Mouse (Mus musculus): ENCODE measurements around the gene Mag. TPM values are rescaled to one million over a fixed set of nuclear protein-coding genes. Genes with fewer than 3 reads are reported as not detected.

Mag gene
- polyA plus RNA-seq, 1 experiment = 0.48 TPM

DNA sequence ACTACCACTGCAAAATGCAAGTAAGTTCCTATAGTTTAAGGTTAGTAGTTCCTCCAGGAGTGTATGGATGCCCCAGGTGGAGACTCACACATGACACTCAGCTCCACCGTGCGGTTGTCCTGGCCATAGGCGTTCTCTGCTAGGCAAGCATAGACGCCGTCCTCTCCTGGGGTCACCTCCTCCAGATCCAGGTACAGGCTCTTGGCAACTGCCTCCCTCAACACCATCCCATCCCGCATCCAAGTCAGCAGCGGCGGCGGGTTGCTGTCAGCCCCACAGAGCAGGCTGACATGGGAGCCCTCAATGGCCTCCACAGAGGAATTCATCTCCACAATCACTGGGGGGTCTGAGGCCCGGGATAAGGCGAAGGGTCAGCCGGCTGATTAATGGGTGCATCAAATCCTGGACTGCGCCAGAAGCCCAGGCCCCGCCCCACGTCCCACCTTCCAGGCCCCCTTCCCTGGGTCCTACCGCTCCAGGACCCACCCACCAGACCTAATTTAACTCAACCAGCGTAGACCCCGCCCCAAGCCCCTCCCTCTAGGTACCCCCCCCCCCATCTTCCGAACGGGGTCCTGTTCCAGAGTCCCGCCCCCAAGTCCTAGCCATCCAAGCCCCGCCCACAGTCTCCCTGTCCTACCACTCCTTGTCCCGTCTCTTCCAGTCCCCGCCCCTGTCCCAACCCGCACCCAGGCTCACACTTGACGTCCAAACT is 6.2 kb downstream of the Mag start:
- H3K27me3 ChIP-seq (ENCODE audit: control insufficient read depth, insufficient read depth, low read length) = no peaks in the 10 kb centered on the region
- 2% methylated on average over 24 of the region's 26 CpGs for WGBS
- H3K4me1 ChIP-seq (ENCODE audit: control insufficient read depth, insufficient read depth, insufficient read length, low read length) = peaks cover 14% of the 10 kb centered on the region
- H3K4me3 ChIP-seq (ENCODE audit: low read depth, low read length) = peak overlapping the region; percentile 43
- no peak overlapping the region for H3K27ac ChIP-seq (ENCODE audit: insufficient read depth, low read depth, low read length)
- TF ChIP-seq POLR2A (IDR thresholded peaks at IDR 0.05; ENCODE audit: low read depth, low read length) (no peak), CTCF (IDR thresholded peaks at IDR 0.05; ENCODE audit: extremely low read depth, insufficient read length, insufficient replicate concordance, low read depth, low read length) (no peak)
- H3K36me3 ChIP-seq (ENCODE audit: control insufficient read depth, insufficient read depth, low read length) = no peaks in the 10 kb centered on the region

DNA sequence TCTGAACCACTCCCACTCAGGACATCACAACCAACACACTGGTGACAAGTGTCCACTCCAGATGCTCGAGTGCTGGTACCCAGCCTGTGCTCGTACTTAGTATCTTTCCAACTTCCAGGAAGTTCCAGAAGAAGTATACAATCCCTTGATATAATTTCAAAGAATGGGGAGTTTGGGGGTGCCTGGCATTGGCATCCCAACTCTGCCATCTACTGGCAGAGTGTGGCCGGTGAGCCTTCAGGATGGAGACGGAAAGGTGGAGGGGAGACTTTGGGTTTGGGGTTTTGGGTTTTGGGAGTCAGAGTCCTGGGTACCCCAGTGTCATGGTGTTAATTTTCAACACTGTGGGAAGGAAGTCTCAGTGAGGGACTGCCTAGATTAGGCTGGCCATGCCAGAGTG is 10.6 kb downstream of the Mag start:
- TF ChIP-seq CTCF (IDR thresholded peaks at IDR 0.05; ENCODE audit: extremely low read depth, insufficient read length, insufficient replicate concordance, low read depth, low read length) = peak; percentile 47; the same call in 1 of the 2 replicates
- TF ChIP-seq POLR2A (IDR thresholded peaks at IDR 0.05; ENCODE audit: low read depth, low read length) = no peak
- WGBS = 18% methylated on average over 4 of the region's 4 CpGs
- Histone ChIP-seq H3K27me3 (ENCODE audit: control insufficient read depth, insufficient read depth, low read length) (no peaks in the 10 kb centered on the region), H3K27ac (ENCODE audit: insufficient read depth, low read depth, low read length) (no peak overlapping the region), H3K4me3 (ENCODE audit: low read depth, low read length) (no peak overlapping the region), H3K36me3 (ENCODE audit: control insufficient read depth, insufficient read depth, low read length) (no peaks in the 10 kb centered on the region), H3K4me1 (ENCODE audit: control insufficient read depth, insufficient read depth, insufficient read length, low read length) (peaks cover 4% of the 10 kb centered on the region)

- 38% methylated on average over 3 of the region's 3 CpGs for WGBS
- H3K36me3 ChIP-seq (ENCODE audit: control insufficient read depth, insufficient read depth, low read length) = no peaks in the 10 kb centered on the region
- H3K4me3 ChIP-seq (ENCODE audit: low read depth, low read length) = no peak overlapping the region
- TF ChIP-seq CTCF (IDR thresholded peaks at IDR 0.05; ENCODE audit: extremely low read depth, insufficient read length, insufficient replicate concordance, low read depth, low read length) = no peak
- no peak for TF ChIP-seq POLR2A (IDR thresholded peaks at IDR 0.05; ENCODE audit: low read depth, low read length)
- H3K4me1 ChIP-seq (ENCODE audit: control insufficient read depth, insufficient read depth, insufficient read length, low read length) = peaks cover 8% of the 10 kb centered on the region
- no peaks in the 10 kb centered on the region for H3K27me3 ChIP-seq (ENCODE audit: control insufficient read depth, insufficient read depth, low read length)
- H3K27ac ChIP-seq (ENCODE audit: insufficient read depth, low read depth, low read length) = no peak overlapping the region
Measured at GRCm38 (mm10) chr7:30895217-30895616, 19.5 kb downstream of the Mag start.

- Histone ChIP-seq H3K27ac (ENCODE audit: insufficient read depth, low read depth, low read length) (no peak overlapping the region), H3K4me3 (ENCODE audit: low read depth, low read length) (no peak overlapping the region), H3K4me1 (ENCODE audit: control insufficient read depth, insufficient read depth, insufficient read length, low read length) (peaks cover 8% of the 10 kb centered on the region), H3K27me3 (ENCODE audit: control insufficient read depth, insufficient read depth, low read length) (no peaks in the 10 kb centered on the region), H3K36me3 (ENCODE audit: control insufficient read depth, insufficient read depth, low read length) (no peaks in the 10 kb centered on the region)
- WGBS = 40% methylated on average over 3 of the region's 3 CpGs
- TF ChIP-seq CTCF (IDR thresholded peaks at IDR 0.05; ENCODE audit: extremely low read depth, insufficient read length, insufficient replicate concordance, low read depth, low read length) (no peak), POLR2A (IDR thresholded peaks at IDR 0.05; ENCODE audit: low read depth, low read length) (no peak)
Measured at GRCm38 (mm10) chr7:30892515-30892914, 22.2 kb downstream of the Mag start.

DNA sequence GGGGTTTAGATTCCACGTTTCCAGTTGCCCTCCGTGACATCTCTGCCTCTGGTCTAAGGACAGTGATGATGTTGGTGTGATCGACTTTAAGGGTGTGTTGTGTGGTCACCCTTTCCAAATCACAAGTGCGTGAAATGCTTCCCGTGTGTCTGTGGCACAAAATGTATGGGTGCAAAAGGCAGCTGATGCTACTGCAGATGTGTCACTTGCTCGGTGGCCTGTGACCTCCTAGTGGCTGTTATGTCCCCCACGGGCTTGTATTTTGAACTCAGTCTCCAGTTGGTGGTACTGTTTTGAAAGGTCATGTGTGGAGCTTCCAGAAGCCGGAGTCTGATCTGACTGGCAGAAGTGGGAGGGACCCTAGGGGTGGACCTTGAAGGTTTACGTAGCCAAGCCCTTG is 22.9 kb downstream of the Mag start:
- Histone ChIP-seq H3K4me1 (ENCODE audit: control insufficient read depth, insufficient read depth, insufficient read length, low read length) (peaks cover 8% of the 10 kb centered on the region), H3K27ac (ENCODE audit: insufficient read depth, low read depth, low read length) (no peak overlapping the region), H3K36me3 (ENCODE audit: control insufficient read depth, insufficient read depth, low read length) (no peaks in the 10 kb centered on the region), H3K4me3 (ENCODE audit: low read depth, low read length) (no peak overlapping the region), H3K27me3 (ENCODE audit: control insufficient read depth, insufficient read depth, low read length) (no peaks in the 10 kb centered on the region)
- WGBS = 87% methylated on average over 9 of the region's 9 CpGs
- no peak for TF ChIP-seq POLR2A (IDR thresholded peaks at IDR 0.05; ENCODE audit: low read depth, low read length)
- no peak for TF ChIP-seq CTCF (IDR thresholded peaks at IDR 0.05; ENCODE audit: extremely low read depth, insufficient read length, insufficient replicate concordance, low read depth, low read length)

- peaks cover 8% of the 10 kb centered on the region for H3K4me1 ChIP-seq (ENCODE audit: control insufficient read depth, insufficient read depth, insufficient read length, low read length)
- no peak overlapping the region for H3K4me3 ChIP-seq (ENCODE audit: low read depth, low read length)
- TF ChIP-seq POLR2A (IDR thresholded peaks at IDR 0.05; ENCODE audit: low read depth, low read length) (no peak), CTCF (IDR thresholded peaks at IDR 0.05; ENCODE audit: extremely low read depth, insufficient read length, insufficient replicate concordance, low read depth, low read length) (no peak)
- 15% methylated on average over 2 of the region's 2 CpGs for WGBS
- H3K27ac ChIP-seq (ENCODE audit: insufficient read depth, low read depth, low read length) = no peak overlapping the region
- no peaks in the 10 kb centered on the region for H3K36me3 ChIP-seq (ENCODE audit: control insufficient read depth, insufficient read depth, low read length)
- no peaks in the 10 kb centered on the region for H3K27me3 ChIP-seq (ENCODE audit: control insufficient read depth, insufficient read depth, low read length)
Measured at GRCm38 (mm10) chr7:30890681-30891080, 24.0 kb downstream of the Mag start.

- TF ChIP-seq POLR2A (IDR thresholded peaks at IDR 0.05; ENCODE audit: low read depth, low read length) (no peak), CTCF (IDR thresholded peaks at IDR 0.05; ENCODE audit: extremely low read depth, insufficient read length, insufficient replicate concordance, low read depth, low read length) (no peak)
- no peaks in the 10 kb centered on the region for H3K27me3 ChIP-seq (ENCODE audit: control insufficient read depth, insufficient read depth, low read length)
- 72% methylated on average over 7 of the region's 7 CpGs for WGBS
- H3K36me3 ChIP-seq (ENCODE audit: control insufficient read depth, insufficient read depth, low read length) = no peaks in the 10 kb centered on the region
- H3K4me1 ChIP-seq (ENCODE audit: control insufficient read depth, insufficient read depth, insufficient read length, low read length) = peaks cover 2% of the 10 kb centered on the region; the same call in 1 of the 2 replicates
- H3K4me3 ChIP-seq (ENCODE audit: low read depth, low read length) = no peak overlapping the region
- H3K27ac ChIP-seq (ENCODE audit: insufficient read depth, low read depth, low read length) = no peak overlapping the region
Measured at GRCm38 (mm10) chr7:30888786-30889185, 25.9 kb downstream of the Mag start.

All from small intestine, adult 2 months (tissue).